Mouse (Mus musculus) hindbrain, embryonic 14.5 days (tissue): ENCODE results near the gene Ric8b. TPM values are rescaled to one million over a fixed set of nuclear protein-coding genes. Genes with fewer than 3 reads are reported as not detected.

Experiments used
- ATAC-seq: fragments of 200-750 bp; cut with Nextera tagmentation; 2 replicates; pipeline ENCODE4 v1.8.0; 2017; ENCODE audit warnings: moderate number of reproducible peaks, mild to moderate bottlenecking, moderate TSS enrichment, moderate library complexity; ENCODE audit not compliant: low FRiP score
- DNase-seq: peaks from one replicate; pipeline ENCODE4 v3.0.0-alpha.2; 2015; ENCODE audit warnings: low spot score
- H3K27ac ChIP-seq: fragments of 300-500 bp; sonication (generic); 2 replicates; pipeline ENCODE4 v1.5.1; 2014; ENCODE audit warnings: mild to moderate bottlenecking, moderate library complexity
- H3K27me3 ChIP-seq: fragments of 300-500 bp; sonication (generic); 2 replicates; pipeline ENCODE4 v1.6.1; 2014; ENCODE audit warnings: mild to moderate bottlenecking, low read length, mixed read lengths; ENCODE audit not compliant: control insufficient read depth, insufficient read depth
- H3K36me3 ChIP-seq: fragments of 300-500 bp; sonication (generic); replicated peaks from 2 replicates; pipeline ENCODE4 v1.6.1; 2014; ENCODE audit not compliant: control insufficient read depth, insufficient read depth
- H3K4me1 ChIP-seq: fragments of 300-500 bp; sonication (generic); replicated peaks from 2 replicates; pipeline ENCODE4 v1.6.1; 2014; ENCODE audit warnings: antibody characterized with exemption, low read length, mixed read lengths; ENCODE audit not compliant: control insufficient read depth, insufficient read depth
- H3K4me2 ChIP-seq: fragments of 300-500 bp; sonication (generic); replicated peaks from 2 replicates; pipeline ENCODE4 v1.6.1; 2014; ENCODE audit warnings: mild to moderate bottlenecking, moderate library complexity
- H3K4me3 ChIP-seq: fragments of 300-500 bp; sonication (generic); replicated peaks from 2 replicates; pipeline ENCODE4 v1.5.1; 2014; ENCODE audit warnings: mild to moderate bottlenecking, low read length
- H3K9ac ChIP-seq: fragments of 300-500 bp; sonication (generic); 2 replicates; pipeline ENCODE4 v1.6.1; 2014
- H3K9me3 ChIP-seq: fragments of 300-500 bp; sonication (generic); 2 replicates; pipeline ENCODE4 v1.6.1; 2016; ENCODE audit warnings: low read length; ENCODE audit not compliant: control insufficient read depth
- WGBS: fragments of 180-500 bp; shearing (Covaris S2); extraction: QIAGEN DNeasy Blood & Tissue Kit; methylation state at CpG from one replicate; pipeline ENCODE4 v1.1.7; 2014; 5-methylcytosine and 5-hydroxymethylcytosine counted together
- polyA plus RNA-seq: library from polyadenylated mRNA; unstranded; fragments of >200 nt; fragmentation: Nextera tagmentation; extraction: Ambion mirVana; gene quantifications from 2 replicates; pipeline ENCODE4 v1.2.1, GENCODE M21; 2014

The Ric8b gene
- polyA plus RNA-seq, 1 experiment from 2014 or later = 45.6 TPM

- Histone ChIP-seq H3K27me3 (no peaks in the 10 kb centered on the region), H3K4me3 (no peak overlapping the region), H3K4me1 (no peaks in the 10 kb centered on the region), H3K36me3 (peaks cover 29% of the 10 kb centered on the region), H3K4me2 (no peak overlapping the region), H3K9ac (no peak overlapping the region), H3K27ac (no peak overlapping the region), H3K9me3 (no peaks in the 10 kb centered on the region)
- no peak for DNase-seq
- 78% methylated on average over 8 of the region's 8 CpGs for WGBS
- no peak for ATAC-seq
Measured at GRCm38 (mm10) chr10:84948970-84949683, 31.7 kb downstream of the Ric8b start.

GRCm38 (mm10) chr10:84949684-84950010 is 32.2 kb downstream of the Ric8b start:
- Histone ChIP-seq H3K36me3 (peaks cover 29% of the 10 kb centered on the region), H3K4me2 (no peak overlapping the region), H3K4me1 (no peaks in the 10 kb centered on the region), H3K27ac (no peak overlapping the region), H3K27me3 (no peaks in the 10 kb centered on the region), H3K4me3 (no peak overlapping the region), H3K9ac (no peak overlapping the region), H3K9me3 (no peaks in the 10 kb centered on the region)
- 87% methylated on average over 3 of the region's 3 CpGs for WGBS
- no peak for ATAC-seq
- no peak for DNase-seq

- peaks cover 29% of the 10 kb centered on the region for H3K36me3 ChIP-seq
Measured at GRCm38 (mm10) chr10:84950384-84950783, 33.0 kb downstream of the Ric8b start.

GRCm38 (mm10) chr10:84954236-84954635 is 36.8 kb downstream of the Ric8b start:
- H3K4me3 ChIP-seq = no peak overlapping the region
- H3K4me1 ChIP-seq = no peaks in the 10 kb centered on the region
- no peak overlapping the region for H3K9ac ChIP-seq
- no peak overlapping the region for H3K4me2 ChIP-seq
- no peak overlapping the region for H3K27ac ChIP-seq
- no peaks in the 10 kb centered on the region for H3K9me3 ChIP-seq
- H3K27me3 ChIP-seq = no peaks in the 10 kb centered on the region
- ATAC-seq (no peak), DNase-seq (no peak)
- 92% methylated on average over 10 of the region's 10 CpGs for WGBS
- H3K36me3 ChIP-seq = peaks cover 14% of the 10 kb centered on the region; the same call in 1 of the 2 replicates

More at GRCm38 (mm10) chr10:84950384-84950783, 33.0 kb downstream of the Ric8b start:
- H3K9ac ChIP-seq = no peak overlapping the region
- DNase-seq = no peak
- H3K9me3 ChIP-seq = no peaks in the 10 kb centered on the region
- H3K4me3 ChIP-seq = no peak overlapping the region
- no peaks in the 10 kb centered on the region for H3K4me1 ChIP-seq
- H3K27me3 ChIP-seq = no peaks in the 10 kb centered on the region
- no peak overlapping the region for H3K27ac ChIP-seq
- no peak for ATAC-seq
- no peak overlapping the region for H3K4me2 ChIP-seq
- WGBS = 76% methylated on average over 4 of the region's 4 CpGs

GRCm38 (mm10) chr10:84956173-84956572 is 38.8 kb downstream of the Ric8b start:
- no peak for ATAC-seq
- Histone ChIP-seq H3K27me3 (no peaks in the 10 kb centered on the region), H3K4me2 (no peak overlapping the region), H3K4me1 (no peaks in the 10 kb centered on the region), H3K9me3 (no peaks in the 10 kb centered on the region), H3K27ac (no peak overlapping the region), H3K36me3 (peaks cover 16% of the 10 kb centered on the region; the same call in 1 of the 2 replicates), H3K9ac (no peak overlapping the region), H3K4me3 (no peak overlapping the region)
- 80% methylated on average over 4 of the region's 4 CpGs for WGBS
- DNase-seq = no peak

GRCm38 (mm10) chr10:84958597-84958996 is 41.2 kb downstream of the Ric8b start:
- H3K9me3 ChIP-seq = no peaks in the 10 kb centered on the region
- no peaks in the 10 kb centered on the region for H3K27me3 ChIP-seq
- no peak overlapping the region for H3K27ac ChIP-seq
- no peak overlapping the region for H3K4me2 ChIP-seq
- H3K36me3 ChIP-seq = peaks cover 22% of the 10 kb centered on the region
- H3K4me3 ChIP-seq = no peak overlapping the region
- 0 out of 2 replicates have a peak, but pooled peaks cover 4% of the 10 kb centered on the region for H3K4me1 ChIP-seq
- DNase-seq (no peak), ATAC-seq (no peak)
- no peak overlapping the region for H3K9ac ChIP-seq
- 96% methylated on average over 2 of the region's 2 CpGs for WGBS

GRCm38 (mm10) chr10:84960380-84960930 is 43.0 kb downstream of the Ric8b start:
- Histone ChIP-seq H3K4me1 (0 out of 2 replicates have a peak, but pooled peaks cover 4% of the 10 kb centered on the region), H3K27me3 (no peaks in the 10 kb centered on the region), H3K27ac (no peak overlapping the region), H3K9me3 (no peaks in the 10 kb centered on the region), H3K9ac (no peak overlapping the region), H3K4me2 (no peak overlapping the region), H3K36me3 (peaks cover 24% of the 10 kb centered on the region), H3K4me3 (no peak overlapping the region)
- WGBS = 55% methylated on average over 12 of the region's 12 CpGs
- ATAC-seq = no peak
- DNase-seq = no peak

GRCm38 (mm10) chr10:84963126-84963525 is 45.7 kb downstream of the Ric8b start:
- WGBS = 80% methylated on average over 5 of the region's 5 CpGs
- Histone ChIP-seq H3K4me3 (no peak overlapping the region), H3K36me3 (peaks cover 26% of the 10 kb centered on the region), H3K4me1 (peaks cover 30% of the 10 kb centered on the region), H3K4me2 (no peak overlapping the region), H3K27me3 (no peaks in the 10 kb centered on the region), H3K27ac (no peak overlapping the region), H3K9ac (no peak overlapping the region), H3K9me3 (no peaks in the 10 kb centered on the region)
- ATAC-seq (no peak), DNase-seq (no peak)

GRCm38 (mm10) chr10:84963726-84964125 is 46.3 kb downstream of the Ric8b start:
- no peaks in the 10 kb centered on the region for H3K27me3 ChIP-seq
- H3K4me3 ChIP-seq = no peak overlapping the region
- H3K9me3 ChIP-seq = no peaks in the 10 kb centered on the region
- 59% methylated on average over 3 of the region's 3 CpGs for WGBS
- H3K9ac ChIP-seq = no peak overlapping the region
- ATAC-seq (no peak), DNase-seq (no peak)
- peaks cover 24% of the 10 kb centered on the region for H3K36me3 ChIP-seq
- H3K27ac ChIP-seq = peak overlapping the region; percentile 18; the same call in 1 of the 2 replicates
- H3K4me2 ChIP-seq = no peak overlapping the region
- peaks cover 34% of the 10 kb centered on the region for H3K4me1 ChIP-seq
